Mouse (Mus musculus): ENCODE measurements around the gene Ube2d3. TPM values are rescaled to one million over a fixed set of nuclear protein-coding genes. Genes with fewer than 3 reads are reported as not detected.
A peak's percentile ranks its signal among the peaks of the same experiment; 100 is the strongest.

The Ube2d3 gene
- polyA plus RNA-seq, 1 experiment: 60.9 TPM

DNA sequence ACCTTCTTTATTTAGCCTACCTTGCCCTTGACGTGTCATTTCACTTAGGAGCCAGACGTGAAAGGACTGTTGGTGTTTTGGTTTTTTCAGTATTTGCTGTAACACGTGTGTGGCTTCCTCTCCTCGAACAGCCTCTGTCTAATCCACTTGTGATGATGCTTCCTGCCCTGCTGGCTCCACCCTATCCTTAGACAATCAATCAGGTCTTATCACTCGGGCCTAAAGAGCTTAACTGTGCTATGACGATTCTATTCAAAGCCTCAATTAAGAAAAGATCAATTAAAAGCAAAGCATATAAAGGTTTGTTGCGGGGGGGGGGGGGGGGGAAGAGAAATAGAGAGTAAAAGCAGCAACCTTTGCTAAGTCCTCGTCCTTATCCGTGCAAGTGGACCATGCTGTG is 30.6 kb upstream of the Ube2d3 start:
- 84% methylated on average over 9 of the region's 9 CpGs for WGBS
- TF ChIP-seq CTCF (IDR thresholded peaks at IDR 0.05; ENCODE audit: insufficient read depth, low read depth, low read length) (no peak), POLR2A (IDR thresholded peaks at IDR 0.05; ENCODE audit: insufficient read depth, low read depth, low read length) (no peak)
- H3K4me3 ChIP-seq (ENCODE audit: insufficient read depth, low read depth, low read length): no peak overlapping the region
- H3K27ac ChIP-seq (ENCODE audit: insufficient read depth, low read depth, low read length): no peak overlapping the region
- peaks cover 7% of the 10 kb centered on the region for H3K4me1 ChIP-seq (ENCODE audit: control insufficient read depth, insufficient read depth, low read length)

DNA sequence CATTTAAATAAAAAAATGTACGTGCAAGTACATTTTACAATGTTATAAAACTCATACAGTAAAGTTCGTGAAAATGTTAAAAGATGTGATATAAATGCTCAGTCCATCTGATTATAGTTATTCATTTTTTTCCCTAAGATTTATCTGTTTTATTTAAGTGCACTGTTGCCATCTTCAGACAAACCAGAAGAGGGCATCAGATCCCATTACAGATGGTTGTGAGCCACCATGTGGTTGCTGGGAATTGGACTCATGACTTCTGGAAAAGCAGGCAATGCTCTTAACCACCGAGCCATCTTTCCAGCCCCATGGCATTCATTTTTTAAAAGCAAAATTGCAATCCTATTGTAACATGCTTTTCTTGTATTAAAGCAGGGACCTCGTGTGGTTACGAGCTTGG is 28.7 kb upstream of the Ube2d3 start:
- Histone ChIP-seq H3K27ac (ENCODE audit: insufficient read depth, low read depth, low read length) (no peak overlapping the region), H3K4me3 (ENCODE audit: insufficient read depth, low read depth, low read length) (no peak overlapping the region), H3K4me1 (ENCODE audit: control insufficient read depth, insufficient read depth, low read length) (no peaks in the 10 kb centered on the region)
- WGBS: 98% methylated on average over 5 of the region's 5 CpGs
- TF ChIP-seq CTCF (IDR thresholded peaks at IDR 0.05; ENCODE audit: insufficient read depth, low read depth, low read length) (no peak), POLR2A (IDR thresholded peaks at IDR 0.05; ENCODE audit: insufficient read depth, low read depth, low read length) (no peak)

DNA sequence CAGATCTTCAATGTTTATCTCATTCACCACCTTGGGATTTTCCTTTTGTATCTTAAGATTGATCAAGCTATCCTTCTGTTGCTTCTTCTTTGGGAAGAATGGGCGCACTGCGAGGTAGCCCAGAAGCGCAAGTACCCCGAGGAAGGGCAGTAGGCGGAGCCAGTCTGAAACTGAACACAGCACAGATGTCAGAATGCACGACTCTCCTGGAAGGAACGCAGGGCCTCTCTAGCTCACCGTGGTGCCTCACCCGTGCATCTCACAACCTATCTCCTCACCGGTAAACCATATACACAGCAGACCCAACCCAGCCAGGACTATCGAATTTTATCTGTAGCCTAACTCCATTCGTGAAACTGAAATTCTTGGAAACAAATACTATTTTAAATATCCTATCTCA is 26.9 kb upstream of the Ube2d3 start:
- no peaks in the 10 kb centered on the region for H3K4me1 ChIP-seq (ENCODE audit: control insufficient read depth, insufficient read depth, low read length)
- WGBS: 94% methylated on average over 12 of the region's 12 CpGs
- H3K4me3 ChIP-seq (ENCODE audit: insufficient read depth, low read depth, low read length): no peak overlapping the region
- TF ChIP-seq CTCF (IDR thresholded peaks at IDR 0.05; ENCODE audit: insufficient read depth, low read depth, low read length) (no peak), POLR2A (IDR thresholded peaks at IDR 0.05; ENCODE audit: insufficient read depth, low read depth, low read length) (no peak)
- H3K27ac ChIP-seq (ENCODE audit: insufficient read depth, low read depth, low read length): no peak overlapping the region

DNA sequence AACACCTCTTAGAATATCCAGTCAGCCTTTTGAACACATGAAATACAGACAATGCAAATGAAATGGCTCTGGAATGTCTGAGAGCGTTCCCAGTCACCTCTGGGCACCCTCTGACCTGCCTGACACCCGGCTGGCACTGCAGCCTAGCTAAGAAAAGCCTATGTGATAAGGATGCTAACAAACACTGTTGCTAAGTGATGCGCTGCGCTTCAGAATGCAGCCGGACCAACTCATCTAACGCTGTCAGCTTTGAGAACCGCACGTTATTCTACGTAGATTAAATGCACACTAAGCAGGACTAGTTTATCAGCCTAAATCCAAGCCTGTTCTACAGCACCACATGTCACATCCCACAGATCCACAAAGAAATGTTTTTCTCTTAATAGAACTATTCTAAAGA is 26.1 kb upstream of the Ube2d3 start:
- TF ChIP-seq POLR2A (IDR thresholded peaks at IDR 0.05; ENCODE audit: insufficient read depth, low read depth, low read length) (no peak), CTCF (IDR thresholded peaks at IDR 0.05; ENCODE audit: insufficient read depth, low read depth, low read length) (no peak)
- H3K4me1 ChIP-seq (ENCODE audit: control insufficient read depth, insufficient read depth, low read length): no peaks in the 10 kb centered on the region
- 84% methylated on average over 9 of the region's 9 CpGs for WGBS

DNA sequence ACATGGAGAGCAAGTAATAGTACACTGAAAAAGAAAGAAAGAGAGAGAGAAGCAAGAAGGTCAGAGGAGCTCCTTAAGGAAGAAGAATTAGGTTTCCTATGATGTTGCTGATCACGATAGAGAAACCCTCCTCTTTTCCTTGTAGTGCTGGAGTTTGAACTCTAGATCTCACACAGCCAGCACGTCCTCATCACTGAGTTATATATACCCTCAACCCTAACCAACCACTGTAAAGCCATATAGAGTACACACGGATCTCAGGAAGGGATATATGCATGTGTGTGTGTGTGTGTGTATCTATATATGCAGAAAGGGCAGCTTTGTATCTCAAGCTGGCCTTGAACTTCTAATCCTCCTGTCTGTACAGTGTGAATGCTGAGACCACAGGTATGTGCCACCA is 20.7 kb upstream of the Ube2d3 start:
- no peak overlapping the region for H3K4me3 ChIP-seq (ENCODE audit: insufficient read depth, low read depth, low read length)
- WGBS: 90% methylated on average over 3 of the region's 3 CpGs
- TF ChIP-seq POLR2A (IDR thresholded peaks at IDR 0.05; ENCODE audit: insufficient read depth, low read depth, low read length) (no peak), CTCF (IDR thresholded peaks at IDR 0.05; ENCODE audit: insufficient read depth, low read depth, low read length) (no peak)
- no peak overlapping the region for H3K27ac ChIP-seq (ENCODE audit: insufficient read depth, low read depth, low read length)
- H3K4me1 ChIP-seq (ENCODE audit: control insufficient read depth, insufficient read depth, low read length): no peaks in the 10 kb centered on the region

More for the DNA sequence above, 26.1 kb upstream of the Ube2d3 start:
- H3K27ac ChIP-seq (ENCODE audit: insufficient read depth, low read depth, low read length): no peak overlapping the region
- no peak overlapping the region for H3K4me3 ChIP-seq (ENCODE audit: insufficient read depth, low read depth, low read length)

DNA sequence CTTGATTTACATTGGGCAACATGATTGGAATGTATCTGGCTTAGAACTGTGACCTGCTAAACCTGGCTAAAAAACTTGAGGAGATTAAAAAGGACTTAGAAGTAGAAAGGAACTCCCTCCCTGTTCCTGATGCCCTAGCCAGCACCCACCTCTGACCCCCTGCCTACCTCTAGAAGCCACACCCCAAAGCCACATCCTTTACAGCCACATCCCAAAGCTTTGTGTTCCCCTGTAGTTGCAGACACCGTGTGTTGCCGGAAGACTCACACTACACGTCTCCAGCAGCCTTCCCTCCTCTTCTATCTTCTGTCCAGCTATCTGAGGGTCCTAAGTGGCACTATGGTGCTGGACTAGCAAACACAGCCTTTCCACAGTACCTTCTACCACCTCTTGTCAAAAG is 20.1 kb upstream of the Ube2d3 start:
- WGBS: 87% methylated on average over 3 of the region's 3 CpGs

DNA sequence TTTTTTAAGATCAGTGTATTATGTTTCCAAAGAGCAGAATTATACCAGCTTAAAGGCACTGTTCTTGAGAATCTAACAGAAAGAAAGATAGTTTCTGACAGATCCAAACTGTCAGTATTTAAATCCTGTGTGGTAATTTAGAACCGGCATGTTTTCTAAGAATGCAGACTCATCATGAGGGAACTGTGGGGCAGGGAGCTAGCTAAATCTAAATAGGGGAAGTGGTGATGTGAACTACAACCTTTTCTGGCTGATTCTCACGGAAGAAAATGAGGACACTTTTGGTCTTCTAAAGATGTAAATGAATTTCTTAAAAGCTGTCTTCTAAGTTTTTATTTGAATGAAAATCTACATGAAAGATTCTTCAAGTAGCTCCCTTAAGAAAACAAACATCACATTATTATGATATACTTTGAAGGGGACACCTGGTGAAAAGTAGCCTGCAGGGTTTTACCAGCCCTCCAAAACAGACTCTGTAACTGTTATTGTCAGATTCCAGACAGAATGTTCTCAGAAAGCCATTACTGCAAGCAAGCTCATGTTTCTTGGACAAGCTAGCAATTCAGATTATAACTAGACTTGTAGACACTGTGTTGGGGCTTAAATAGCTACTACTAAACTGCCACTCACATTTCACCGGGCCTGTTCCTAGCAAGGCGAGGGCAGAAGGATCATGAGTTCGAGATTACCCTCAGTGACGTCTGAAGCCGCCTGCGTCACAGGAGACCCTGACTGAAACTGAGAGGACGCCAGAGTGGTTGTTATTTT is 17.2 kb upstream of the Ube2d3 start:
- no peaks in the 10 kb centered on the region for H3K4me1 ChIP-seq (ENCODE audit: control insufficient read depth, insufficient read depth, low read length)
- no peak overlapping the region for H3K27ac ChIP-seq (ENCODE audit: insufficient read depth, low read depth, low read length)
- TF ChIP-seq CTCF (IDR thresholded peaks at IDR 0.05; ENCODE audit: insufficient read depth, low read depth, low read length) (no peak), POLR2A (IDR thresholded peaks at IDR 0.05; ENCODE audit: insufficient read depth, low read depth, low read length) (no peak)
- 84% methylated on average over 9 of the region's 9 CpGs for WGBS
- H3K4me3 ChIP-seq (ENCODE audit: insufficient read depth, low read depth, low read length): no peak overlapping the region

More for the DNA sequence above, 20.1 kb upstream of the Ube2d3 start:
- Histone ChIP-seq H3K4me1 (ENCODE audit: control insufficient read depth, insufficient read depth, low read length) (no peaks in the 10 kb centered on the region), H3K27ac (ENCODE audit: insufficient read depth, low read depth, low read length) (no peak overlapping the region), H3K4me3 (ENCODE audit: insufficient read depth, low read depth, low read length) (no peak overlapping the region)
- TF ChIP-seq CTCF (IDR thresholded peaks at IDR 0.05; ENCODE audit: insufficient read depth, low read depth, low read length): no peak
- TF ChIP-seq POLR2A (IDR thresholded peaks at IDR 0.05; ENCODE audit: insufficient read depth, low read depth, low read length): no peak

DNA sequence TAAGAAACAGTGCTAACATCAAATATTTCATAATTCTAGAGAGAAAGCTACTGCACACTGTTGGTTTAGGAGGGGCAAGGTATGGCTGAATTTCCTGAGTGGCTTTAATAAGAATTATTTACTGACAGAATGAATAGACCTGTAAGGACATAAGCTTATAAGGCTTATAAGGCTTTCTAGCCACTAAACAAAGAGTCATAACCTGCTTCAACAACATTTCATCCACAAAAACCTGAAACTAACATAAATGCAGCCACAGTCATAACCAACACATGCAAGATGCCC is 16.7 kb upstream of the Ube2d3 start:
- Histone ChIP-seq H3K27ac (ENCODE audit: insufficient read depth, low read depth, low read length) (no peak overlapping the region), H3K4me1 (ENCODE audit: control insufficient read depth, insufficient read depth, low read length) (no peaks in the 10 kb centered on the region), H3K4me3 (ENCODE audit: insufficient read depth, low read depth, low read length) (no peak overlapping the region)
- TF ChIP-seq POLR2A (IDR thresholded peaks at IDR 0.05; ENCODE audit: insufficient read depth, low read depth, low read length) (no peak), CTCF (IDR thresholded peaks at IDR 0.05; ENCODE audit: insufficient read depth, low read depth, low read length) (no peak)

DNA sequence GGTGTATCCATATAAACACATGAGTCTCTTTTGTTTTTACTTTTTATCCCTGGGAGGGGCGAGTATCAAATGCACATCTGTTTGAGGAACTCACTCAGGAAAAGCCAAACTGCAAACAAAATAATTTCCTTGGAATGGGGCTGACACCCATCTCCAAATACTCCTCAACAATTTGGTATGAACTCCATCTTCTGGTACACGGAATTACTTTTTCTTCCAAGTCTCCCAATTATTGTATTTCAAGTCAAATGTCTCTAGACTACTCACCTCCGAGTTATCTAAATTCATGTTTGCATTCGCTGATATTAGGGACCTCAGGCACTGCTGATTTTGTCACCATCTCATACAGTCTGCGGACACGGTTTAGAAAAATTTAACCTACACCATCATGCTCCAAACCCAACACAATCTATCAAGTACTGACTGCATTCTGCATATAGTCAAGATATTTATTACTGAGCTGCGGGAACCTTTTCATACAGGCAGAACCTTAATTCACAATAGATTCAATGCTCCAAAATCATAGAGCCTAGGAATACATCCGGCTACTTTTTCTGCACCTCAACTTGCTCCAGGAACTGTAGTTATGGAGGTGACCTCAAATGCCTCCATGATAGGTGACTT is 15.6 kb upstream of the Ube2d3 start:
- H3K4me1 ChIP-seq (ENCODE audit: control insufficient read depth, insufficient read depth, low read length): no peaks in the 10 kb centered on the region
- TF ChIP-seq POLR2A (IDR thresholded peaks at IDR 0.05; ENCODE audit: insufficient read depth, low read depth, low read length) (no peak), CTCF (IDR thresholded peaks at IDR 0.05; ENCODE audit: insufficient read depth, low read depth, low read length) (no peak)
- 15% methylated on average over 8 of the region's 8 CpGs for WGBS
- peak overlapping the region; percentile 97 for H3K4me3 ChIP-seq (ENCODE audit: insufficient read depth, low read depth, low read length)
- peak overlapping the region; percentile 96 for H3K27ac ChIP-seq (ENCODE audit: insufficient read depth, low read depth, low read length)
